Mouse (Mus musculus): ENCODE results near the gene Heca. TPM values are rescaled to one million over a fixed set of nuclear protein-coding genes. Genes with fewer than 3 reads are reported as not detected.
"Not testable (repeated sequence)": the region's sequence is repeated elsewhere in the genome, so short reads cannot be mapped to it uniquely, and the experiment has no call there.

Heca gene
- polyA plus RNA-seq, 1 experiment from 2014 or later = 8.5 TPM

GRCm38 (mm10) chr10:17946799-17947174 lies 1.1 kb downstream of the Heca start:
- H3K27ac ChIP-seq (replicated peaks; ENCODE audit: low read depth, low read length) = peak overlapping the region; percentile 95; the same call in 1 of the 2 replicates

GRCm38 (mm10) chr10:17946046-17946445 lies 1.8 kb downstream of the Heca start:
- Histone ChIP-seq H3K27ac (replicated peaks; ENCODE audit: low read depth, low read length) (no peak overlapping the region), H3K4me2 (ENCODE audit: low read depth, low read length) (peak overlapping the region; percentile 61), H3K9ac (ENCODE audit: low read depth, low read length) (peak overlapping the region; percentile 54), H3K9me3 (ENCODE audit: control insufficient read depth, low read length) (no peaks in the 10 kb centered on the region), H3K36me3 (ENCODE audit: control insufficient read depth, insufficient read depth, low read length) (peaks cover 9% of the 10 kb centered on the region; the same call in 1 of the 2 replicates), H3K4me3 (ENCODE audit: low read depth, low read length) (peak overlapping the region; percentile 82), H3K27me3 (replicated peaks; ENCODE audit: control insufficient read depth, insufficient read depth, low read length) (no peaks in the 10 kb centered on the region), H3K4me1 (ENCODE audit: control insufficient read depth, insufficient read depth, low read length) (peaks cover 8% of the 10 kb centered on the region)
- DNase-seq (ENCODE audit: low spot score) (no peak), ATAC-seq (ENCODE audit: low read depth) (no peak)
- WGBS = 46% methylated on average over 3 of the region's 3 CpGs

More at GRCm38 (mm10) chr10:17946799-17947174, 1.1 kb downstream of the Heca start:
- Histone ChIP-seq H3K4me3 (ENCODE audit: low read depth, low read length) (peak overlapping the region; percentile 82), H3K9ac (ENCODE audit: low read depth, low read length) (peak overlapping the region; percentile 92), H3K4me2 (ENCODE audit: low read depth, low read length) (peak overlapping the region; percentile 61)
- H3K4me1 ChIP-seq (ENCODE audit: control insufficient read depth, insufficient read depth, low read length); H3K9me3 ChIP-seq (ENCODE audit: control insufficient read depth, low read length); DNase-seq (ENCODE audit: low spot score); ATAC-seq (ENCODE audit: low read depth); H3K36me3 ChIP-seq (ENCODE audit: control insufficient read depth, insufficient read depth, low read length); H3K27me3 ChIP-seq (replicated peaks; ENCODE audit: control insufficient read depth, insufficient read depth, low read length): not testable (repeated sequence)
- 4% methylated on average over 4 of the region's 4 CpGs for WGBS

GRCm38 (mm10) chr10:17933622-17934021 lies 14.2 kb downstream of the Heca start:
- DNase-seq (ENCODE audit: low spot score) = no peak
- WGBS = 71% methylated on average over 2 of the region's 2 CpGs
- H3K27me3 ChIP-seq (replicated peaks; ENCODE audit: control insufficient read depth, insufficient read depth, low read length) = no peaks in the 10 kb centered on the region
- H3K4me1 ChIP-seq (ENCODE audit: control insufficient read depth, insufficient read depth, low read length) = peaks cover 19% of the 10 kb centered on the region
- H3K4me2 ChIP-seq (ENCODE audit: low read depth, low read length) = no peak overlapping the region
- no peaks in the 10 kb centered on the region for H3K36me3 ChIP-seq (ENCODE audit: control insufficient read depth, insufficient read depth, low read length)
- ATAC-seq (ENCODE audit: low read depth) = no peak
- no peaks in the 10 kb centered on the region; the same call in 1 of the 2 replicates for H3K9me3 ChIP-seq (ENCODE audit: control insufficient read depth, low read length)
- H3K4me3 ChIP-seq (ENCODE audit: low read depth, low read length) = no peak overlapping the region
- H3K27ac ChIP-seq (replicated peaks; ENCODE audit: low read depth, low read length) = no peak overlapping the region
- no peak overlapping the region for H3K9ac ChIP-seq (ENCODE audit: low read depth, low read length)

- Histone ChIP-seq H3K4me2 (ENCODE audit: low read depth, low read length) (no peak overlapping the region), H3K9me3 (ENCODE audit: control insufficient read depth, low read length) (no peaks in the 10 kb centered on the region; the same call in 1 of the 2 replicates), H3K27me3 (replicated peaks; ENCODE audit: control insufficient read depth, insufficient read depth, low read length) (no peaks in the 10 kb centered on the region), H3K27ac (replicated peaks; ENCODE audit: low read depth, low read length) (no peak overlapping the region), H3K9ac (ENCODE audit: low read depth, low read length) (no peak overlapping the region), H3K4me1 (ENCODE audit: control insufficient read depth, insufficient read depth, low read length) (peaks cover 19% of the 10 kb centered on the region), H3K4me3 (ENCODE audit: low read depth, low read length) (no peak overlapping the region), H3K36me3 (ENCODE audit: control insufficient read depth, insufficient read depth, low read length) (no peaks in the 10 kb centered on the region)
- WGBS = 70% methylated on average over 3 of the region's 3 CpGs
- DNase-seq (ENCODE audit: low spot score) = peak; percentile 44
- ATAC-seq (ENCODE audit: low read depth) = no peak
Observed at GRCm38 (mm10) chr10:17932131-17932530, 15.7 kb downstream of the Heca start.

GRCm38 (mm10) chr10:17931157-17931556 lies 16.7 kb downstream of the Heca start:
- Histone ChIP-seq H3K36me3 (ENCODE audit: control insufficient read depth, insufficient read depth, low read length) (no peaks in the 10 kb centered on the region), H3K4me3 (ENCODE audit: low read depth, low read length) (no peak overlapping the region), H3K9ac (ENCODE audit: low read depth, low read length) (no peak overlapping the region), H3K4me1 (ENCODE audit: control insufficient read depth, insufficient read depth, low read length) (peaks cover 19% of the 10 kb centered on the region), H3K4me2 (ENCODE audit: low read depth, low read length) (no peak overlapping the region), H3K9me3 (ENCODE audit: control insufficient read depth, low read length) (no peaks in the 10 kb centered on the region; the same call in 1 of the 2 replicates), H3K27me3 (replicated peaks; ENCODE audit: control insufficient read depth, insufficient read depth, low read length) (no peaks in the 10 kb centered on the region), H3K27ac (replicated peaks; ENCODE audit: low read depth, low read length) (peak overlapping the region; percentile 44; the same call in 1 of the 2 replicates)
- whole genome bisulfite sequencing = 48% methylated on average over 1 of the region's 1 CpGs
- DNase-seq (ENCODE audit: low spot score) (no peak), ATAC-seq (ENCODE audit: low read depth) (no peak)

GRCm38 (mm10) chr10:17930445-17931083 lies 17.3 kb downstream of the Heca start:
- peak; percentile 70 for ATAC-seq (ENCODE audit: low read depth)
- Histone ChIP-seq H3K4me1 (ENCODE audit: control insufficient read depth, insufficient read depth, low read length) (peaks cover 19% of the 10 kb centered on the region), H3K27ac (replicated peaks; ENCODE audit: low read depth, low read length) (peak overlapping the region; percentile 44), H3K9ac (ENCODE audit: low read depth, low read length) (no peak overlapping the region), H3K4me3 (ENCODE audit: low read depth, low read length) (no peak overlapping the region), H3K36me3 (ENCODE audit: control insufficient read depth, insufficient read depth, low read length) (no peaks in the 10 kb centered on the region), H3K9me3 (ENCODE audit: control insufficient read depth, low read length) (no peaks in the 10 kb centered on the region; the same call in 1 of the 2 replicates), H3K27me3 (replicated peaks; ENCODE audit: control insufficient read depth, insufficient read depth, low read length) (no peaks in the 10 kb centered on the region), H3K4me2 (ENCODE audit: low read depth, low read length) (no peak overlapping the region)
- 31% methylated on average over 6 of the region's 6 CpGs for WGBS
- peak; percentile 95 for DNase-seq (ENCODE audit: low spot score)

- no peak overlapping the region for H3K9ac ChIP-seq (ENCODE audit: low read depth, low read length)
- H3K27ac ChIP-seq (replicated peaks; ENCODE audit: low read depth, low read length) = no peak overlapping the region
- no peaks in the 10 kb centered on the region for H3K9me3 ChIP-seq (ENCODE audit: control insufficient read depth, low read length)
- no peak overlapping the region for H3K4me2 ChIP-seq (ENCODE audit: low read depth, low read length)
- no peaks in the 10 kb centered on the region for H3K36me3 ChIP-seq (ENCODE audit: control insufficient read depth, insufficient read depth, low read length)
- DNase-seq (ENCODE audit: low spot score) = no peak
- H3K4me3 ChIP-seq (ENCODE audit: low read depth, low read length) = no peak overlapping the region
- H3K4me1 ChIP-seq (ENCODE audit: control insufficient read depth, insufficient read depth, low read length) = peaks cover 5% of the 10 kb centered on the region
- H3K27me3 ChIP-seq (replicated peaks; ENCODE audit: control insufficient read depth, insufficient read depth, low read length) = no peaks in the 10 kb centered on the region
- WGBS = 91% methylated on average over 3 of the region's 3 CpGs
- ATAC-seq (ENCODE audit: low read depth) = no peak
Observed at GRCm38 (mm10) chr10:17925200-17925599, 22.7 kb downstream of the Heca start.

GRCm38 (mm10) chr10:17924166-17924565 lies 23.7 kb downstream of the Heca start:
- ATAC-seq (ENCODE audit: low read depth) (no peak), DNase-seq (ENCODE audit: low spot score) (no peak)
- H3K9ac ChIP-seq (ENCODE audit: low read depth, low read length) = no peak overlapping the region
- no peaks in the 10 kb centered on the region for H3K9me3 ChIP-seq (ENCODE audit: control insufficient read depth, low read length)
- WGBS = 53% methylated on average over 3 of the region's 3 CpGs
- H3K27ac ChIP-seq (replicated peaks; ENCODE audit: low read depth, low read length) = no peak overlapping the region
- H3K4me2 ChIP-seq (ENCODE audit: low read depth, low read length) = no peak overlapping the region
- H3K27me3 ChIP-seq (replicated peaks; ENCODE audit: control insufficient read depth, insufficient read depth, low read length) = no peaks in the 10 kb centered on the region
- no peaks in the 10 kb centered on the region for H3K36me3 ChIP-seq (ENCODE audit: control insufficient read depth, insufficient read depth, low read length)
- H3K4me3 ChIP-seq (ENCODE audit: low read depth, low read length) = no peak overlapping the region
- H3K4me1 ChIP-seq (ENCODE audit: control insufficient read depth, insufficient read depth, low read length) = no peaks in the 10 kb centered on the region

GRCm38 (mm10) chr10:17921381-17921780 lies 26.5 kb downstream of the Heca start:
- H3K9me3 ChIP-seq (ENCODE audit: control insufficient read depth, low read length) = no peaks in the 10 kb centered on the region
- no peak overlapping the region for H3K9ac ChIP-seq (ENCODE audit: low read depth, low read length)
- no peak overlapping the region for H3K27ac ChIP-seq (replicated peaks; ENCODE audit: low read depth, low read length)
- no peak overlapping the region for H3K4me3 ChIP-seq (ENCODE audit: low read depth, low read length)
- no peak overlapping the region for H3K4me2 ChIP-seq (ENCODE audit: low read depth, low read length)
- WGBS = 72% methylated on average over 4 of the region's 4 CpGs
- no peaks in the 10 kb centered on the region for H3K27me3 ChIP-seq (replicated peaks; ENCODE audit: control insufficient read depth, insufficient read depth, low read length)
- no peaks in the 10 kb centered on the region for H3K4me1 ChIP-seq (ENCODE audit: control insufficient read depth, insufficient read depth, low read length)
- DNase-seq (ENCODE audit: low spot score) = no peak
- H3K36me3 ChIP-seq (ENCODE audit: control insufficient read depth, insufficient read depth, low read length) = no peaks in the 10 kb centered on the region
- ATAC-seq (ENCODE audit: low read depth) = no peak

Measured in embryonic facial prominence, embryonic 14.5 days (tissue).